Mouse (Mus musculus): ENCODE measurements around the gene Lysmd4.

Lysmd4 gene

GRCm38 (mm10) chr7:67352989-67353388 is 130.6 kb downstream of the Lysmd4 start:
- DNase-seq = no peak

- DNase-seq = peak; percentile 20
These were observed 131.3 kb downstream of the Lysmd4 start for GRCm38 (mm10) chr7:67353667-67354066.

GRCm38 (mm10) chr7:67355870-67356269 is 133.5 kb downstream of the Lysmd4 start:
- no peak for DNase-seq
